Mouse (Mus musculus): Measurements from ENCODE around the gene Ralgps1. TPM values are rescaled to one million over a fixed set of nuclear protein-coding genes. Genes with fewer than 3 reads are reported as not detected.
"Not testable (repeated sequence)": the region's sequence is repeated elsewhere in the genome, so short reads cannot be mapped to it uniquely, and the experiment has no call there.

Gene Ralgps1
- polyA plus RNA-seq, 1 experiment, result 5.9 TPM

DNA sequence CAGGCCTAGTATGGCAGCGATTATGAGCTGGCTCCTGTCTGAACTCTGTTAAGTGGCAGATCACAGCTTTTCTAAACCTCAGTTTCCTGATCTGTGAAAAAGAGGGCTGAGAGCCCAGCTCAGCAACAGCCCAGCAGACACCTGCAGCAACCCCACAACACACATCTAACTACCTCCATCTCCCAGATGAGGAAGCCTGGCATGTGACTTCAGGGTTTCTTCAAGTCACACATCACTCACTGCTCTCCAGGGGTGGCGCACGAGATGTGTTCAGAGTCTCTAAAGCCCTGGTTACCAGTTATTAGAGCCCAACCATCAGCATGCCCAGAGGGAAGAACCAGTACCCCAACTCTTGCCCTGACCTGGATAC, 153.9 kb downstream of the Ralgps1 start:
- WGBS, result 55% methylated on average over 3 of the region's 3 CpGs
- DNase-seq, result no peak
- peaks cover 15% of the 10 kb centered on the region for H3K4me1 ChIP-seq (ENCODE audit: control insufficient read depth, insufficient read depth, low read length)
- H3K4me3 ChIP-seq (replicated peaks; ENCODE audit: extremely low read depth, low read depth, low read length), result no peak overlapping the region
- TF ChIP-seq CTCF (IDR thresholded peaks at IDR 0.05; ENCODE audit: insufficient read depth, low read length) (no peak), POLR2A (IDR thresholded peaks at IDR 0.05; ENCODE audit: borderline replicate concordance, extremely low read depth, low read depth, low read length) (no peak)

- no peak for TF ChIP-seq CTCF (IDR thresholded peaks at IDR 0.05; ENCODE audit: insufficient read depth, low read length)
- 0 out of 2 replicates have a peak, but pooled peaks have one; percentile 0 for TF ChIP-seq POLR2A (IDR thresholded peaks at IDR 0.05; ENCODE audit: borderline replicate concordance, extremely low read depth, low read depth, low read length)
- no peak for DNase-seq
- Histone ChIP-seq H3K4me3 (replicated peaks; ENCODE audit: extremely low read depth, low read depth, low read length) (peak overlapping the region; percentile 64), H3K4me1 (ENCODE audit: control insufficient read depth, insufficient read depth, low read length) (peaks cover 15% of the 10 kb centered on the region)
- 38% methylated on average over 18 of the region's 18 CpGs for WGBS
Measured at GRCm38 (mm10) chr2:33216645-33217424, 154.5 kb downstream of the Ralgps1 start.

DNA sequence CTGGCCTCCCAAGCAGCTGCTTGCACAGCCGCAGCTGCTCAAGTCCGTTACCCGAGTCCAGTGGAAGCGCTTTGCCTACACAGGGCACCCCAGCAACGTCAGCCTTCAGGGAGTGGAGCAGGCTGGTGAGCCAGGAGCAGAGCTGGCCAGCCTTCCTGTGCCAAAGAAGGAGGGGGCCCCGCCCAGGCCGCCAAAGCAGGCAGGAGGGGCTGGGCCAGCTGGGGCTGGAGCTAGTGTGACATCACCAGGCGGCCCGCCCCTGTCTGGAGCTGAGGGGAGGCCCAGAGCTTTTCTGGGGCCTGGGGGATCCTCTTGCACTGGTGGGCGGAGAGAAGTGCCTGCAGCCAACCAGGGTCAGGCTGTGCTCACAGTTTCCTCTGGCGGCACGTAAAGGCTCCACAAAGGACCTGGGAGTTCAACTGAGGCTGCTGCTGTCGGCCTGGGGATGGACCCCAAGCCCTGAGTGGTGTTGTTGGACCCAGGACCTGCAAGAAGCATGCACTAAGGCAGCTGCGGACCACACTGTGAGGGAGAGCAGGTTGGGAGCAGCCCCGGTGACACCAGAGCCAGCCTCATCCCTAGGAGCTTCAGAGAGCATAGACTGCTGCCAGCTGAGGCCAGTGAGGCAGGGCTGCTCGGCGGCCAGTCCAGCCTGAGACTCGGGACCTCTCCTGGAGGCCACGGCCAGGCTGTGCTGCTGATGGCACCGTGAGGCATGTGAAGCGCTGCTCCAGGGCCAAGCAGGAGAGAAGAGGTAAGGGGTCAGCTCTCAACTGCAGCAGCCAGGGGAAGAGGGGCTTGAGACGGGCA, 155.4 kb downstream of the Ralgps1 start, which contains the start of gene Angptl2:
Angptl2 (plus strand) TSS at position 370 of the 810 bp plus-strand sequence.
- TF ChIP-seq CTCF (IDR thresholded peaks at IDR 0.05; ENCODE audit: insufficient read depth, low read length) (no peak), POLR2A (IDR thresholded peaks at IDR 0.05; ENCODE audit: borderline replicate concordance, extremely low read depth, low read depth, low read length) (peak; percentile 79; the same call in 1 of the 2 replicates)
- peaks cover 15% of the 10 kb centered on the region for H3K4me1 ChIP-seq (ENCODE audit: control insufficient read depth, insufficient read depth, low read length)
- DNase-seq, result peak; percentile 78
- H3K4me3 ChIP-seq (replicated peaks; ENCODE audit: extremely low read depth, low read depth, low read length), result peak within 1 kb of the TSS; percentile 64
- 11% methylated on average over 22 of the region's 22 CpGs for WGBS

DNA sequence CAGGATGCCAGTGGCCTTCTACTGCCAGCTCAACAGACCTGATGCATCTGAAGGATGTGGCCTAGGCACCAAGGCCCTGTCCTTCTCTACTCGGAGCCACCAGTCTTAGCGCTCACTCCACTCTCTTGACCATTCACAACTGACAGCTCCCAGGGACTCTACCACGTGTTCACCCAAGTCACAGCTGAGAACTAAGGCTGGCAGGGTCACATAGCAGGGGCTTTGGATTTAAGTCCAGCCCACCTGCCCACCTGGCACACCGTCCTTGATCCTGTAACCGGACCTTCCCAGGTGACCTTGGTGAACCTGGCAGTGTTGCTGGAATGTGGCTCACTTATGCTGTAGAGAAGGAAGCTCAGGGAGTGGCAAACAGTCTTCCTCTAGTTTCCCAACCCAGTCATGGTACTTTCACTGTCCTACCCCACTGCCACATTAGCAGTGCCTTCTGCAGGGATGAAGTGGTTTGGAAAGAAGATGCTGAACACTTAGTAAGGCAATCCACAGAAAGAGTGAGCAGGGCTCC, 156.0 kb downstream of the Ralgps1 start:
- DNase-seq, result no peak
- Histone ChIP-seq H3K4me1 (ENCODE audit: control insufficient read depth, insufficient read depth, low read length) (peaks cover 15% of the 10 kb centered on the region), H3K4me3 (replicated peaks; ENCODE audit: extremely low read depth, low read depth, low read length) (peak overlapping the region; percentile 33)
- TF ChIP-seq CTCF (IDR thresholded peaks at IDR 0.05; ENCODE audit: insufficient read depth, low read length) (no peak), POLR2A (IDR thresholded peaks at IDR 0.05; ENCODE audit: borderline replicate concordance, extremely low read depth, low read depth, low read length) (no peak)
- WGBS, result 62% methylated on average over 5 of the region's 5 CpGs

DNA sequence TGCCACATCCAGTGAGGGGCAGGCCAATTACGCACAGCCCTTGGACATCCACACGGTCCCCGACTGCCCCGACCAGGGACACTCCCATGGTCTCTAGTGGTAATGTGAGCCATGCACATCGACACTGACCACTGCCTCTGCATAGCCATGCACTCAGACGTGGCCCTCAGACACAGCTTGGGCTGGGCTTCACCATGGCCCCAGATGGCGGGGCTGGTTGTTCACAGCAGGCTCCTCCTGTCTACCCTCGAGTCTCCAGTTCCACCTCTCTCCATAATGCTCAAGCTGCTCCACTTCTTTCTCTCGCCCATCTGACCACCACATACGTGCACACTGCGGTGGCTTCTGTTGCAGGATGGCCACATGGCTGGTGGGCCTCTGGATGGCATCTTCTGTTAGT, 160.0 kb downstream of the Ralgps1 start:
- DNase-seq; H3K4me3 ChIP-seq (replicated peaks; ENCODE audit: extremely low read depth, low read depth, low read length): not testable (repeated sequence)
- H3K4me1 ChIP-seq (ENCODE audit: control insufficient read depth, insufficient read depth, low read length), result peaks cover 11% of the 10 kb centered on the region
- 88% methylated on average over 11 of the region's 11 CpGs for WGBS

GRCm38 (mm10) chr2:33210841-33211240, 160.4 kb downstream of the Ralgps1 start:
- WGBS, result 82% methylated on average over 2 of the region's 2 CpGs

DNA sequence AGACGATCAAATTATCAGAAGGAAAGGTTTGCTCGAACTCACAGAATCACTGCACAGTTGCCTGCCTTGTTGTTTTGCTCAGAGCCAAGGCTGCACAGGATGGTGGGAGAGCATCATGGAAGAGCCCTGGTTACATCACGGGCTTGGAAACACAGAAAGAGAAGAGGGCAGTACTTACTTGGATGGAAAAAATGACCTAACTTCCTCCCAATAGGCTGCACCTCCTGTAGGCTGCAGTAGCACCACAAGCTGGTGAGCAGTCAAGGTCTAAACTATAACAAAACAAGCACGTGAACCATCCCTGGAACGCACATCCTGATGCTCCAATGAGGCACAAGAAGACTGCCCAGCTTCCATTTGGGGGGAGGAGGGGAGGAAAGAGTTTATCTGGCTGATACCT, 163.2 kb downstream of the Ralgps1 start:
- no peak for DNase-seq
- TF ChIP-seq POLR2A (IDR thresholded peaks at IDR 0.05; ENCODE audit: borderline replicate concordance, extremely low read depth, low read depth, low read length) (no peak), CTCF (IDR thresholded peaks at IDR 0.05; ENCODE audit: insufficient read depth, low read length) (no peak)
- 77% methylated on average over 5 of the region's 5 CpGs for WGBS
- Histone ChIP-seq H3K4me3 (replicated peaks; ENCODE audit: extremely low read depth, low read depth, low read length) (no peak overlapping the region), H3K4me1 (ENCODE audit: control insufficient read depth, insufficient read depth, low read length) (peaks cover 18% of the 10 kb centered on the region)

More at GRCm38 (mm10) chr2:33210841-33211240, 160.4 kb downstream of the Ralgps1 start:
- Histone ChIP-seq H3K4me3 (replicated peaks; ENCODE audit: extremely low read depth, low read depth, low read length) (no peak overlapping the region), H3K4me1 (ENCODE audit: control insufficient read depth, insufficient read depth, low read length) (peaks cover 7% of the 10 kb centered on the region)
- DNase-seq, result no peak
- TF ChIP-seq POLR2A (IDR thresholded peaks at IDR 0.05; ENCODE audit: borderline replicate concordance, extremely low read depth, low read depth, low read length) (no peak), CTCF (IDR thresholded peaks at IDR 0.05; ENCODE audit: insufficient read depth, low read length) (no peak)

GRCm38 (mm10) chr2:33207069-33207468, 164.2 kb downstream of the Ralgps1 start:
- WGBS, result 52% methylated on average over 4 of the region's 4 CpGs
- Histone ChIP-seq H3K4me3 (replicated peaks; ENCODE audit: extremely low read depth, low read depth, low read length) (no peak overlapping the region), H3K4me1 (ENCODE audit: control insufficient read depth, insufficient read depth, low read length) (peaks cover 18% of the 10 kb centered on the region)
- TF ChIP-seq POLR2A (IDR thresholded peaks at IDR 0.05; ENCODE audit: borderline replicate concordance, extremely low read depth, low read depth, low read length) (no peak), CTCF (IDR thresholded peaks at IDR 0.05; ENCODE audit: insufficient read depth, low read length) (no peak)
- no peak for DNase-seq

DNA sequence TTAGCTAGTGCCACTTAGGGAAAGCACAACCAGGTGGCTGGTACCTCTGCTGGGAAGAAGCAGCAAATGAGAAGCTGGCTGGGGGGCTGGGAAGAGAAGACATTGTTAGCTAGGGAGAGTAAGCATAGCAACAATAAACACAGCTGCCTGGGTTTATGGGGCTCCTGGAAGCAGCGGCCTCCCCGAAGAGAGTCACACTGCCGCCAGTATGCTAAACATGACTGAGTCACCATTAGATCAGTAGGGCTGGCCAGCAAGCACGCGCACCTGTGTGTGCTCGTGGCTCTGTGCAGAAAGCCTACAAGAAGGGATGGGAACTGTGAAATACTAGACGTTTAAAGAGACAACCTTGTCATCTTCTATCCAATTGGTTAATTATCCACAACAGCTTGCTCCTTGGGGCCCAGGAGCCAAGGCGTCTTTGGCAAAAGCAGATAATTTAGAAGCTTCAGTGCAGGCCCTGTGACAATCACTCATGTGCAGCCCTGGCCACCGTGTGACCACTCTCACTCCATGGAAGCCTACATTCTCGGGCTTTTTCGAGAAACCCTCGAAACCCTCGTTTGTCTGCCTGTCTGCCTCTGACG, 165.3 kb downstream of the Ralgps1 start:
- Histone ChIP-seq H3K4me1 (ENCODE audit: control insufficient read depth, insufficient read depth, low read length) (peaks cover 18% of the 10 kb centered on the region), H3K4me3 (replicated peaks; ENCODE audit: extremely low read depth, low read depth, low read length) (no peak overlapping the region)
- 76% methylated on average over 14 of the region's 14 CpGs for WGBS
- TF ChIP-seq CTCF (IDR thresholded peaks at IDR 0.05; ENCODE audit: insufficient read depth, low read length) (no peak), POLR2A (IDR thresholded peaks at IDR 0.05; ENCODE audit: borderline replicate concordance, extremely low read depth, low read depth, low read length) (no peak)
- DNase-seq, result no peak

Measured in lung, adult 2 months (tissue).